Mouse (Mus musculus): ENCODE measurements at regions not wholly inside any gene's neighbourhood (a gene's known extent, or its start where the extent isn't known, plus 50 kb on each side); places are given as distances from the start of the nearest gene placed in this dataset.

GRCm38 (mm10) chr13:84565644-84566532, 343.8 kb downstream of the Tmem161b start:
- ATAC-seq (replicated peaks; ENCODE audit: low read depth, poor library complexity, severe bottlenecking): no peak

GRCm38 (mm10) chr13:84566533-84566832, 344.4 kb downstream of the Tmem161b start:
- ATAC-seq (replicated peaks; ENCODE audit: low read depth, poor library complexity, severe bottlenecking): no peak

GRCm38 (mm10) chr13:84569371-84569770, 347.3 kb downstream of the Tmem161b start:
- ATAC-seq (replicated peaks; ENCODE audit: low read depth, poor library complexity, severe bottlenecking): no peak

GRCm38 (mm10) chr13:84570206-84570605, 348.1 kb downstream of the Tmem161b start:
- no peak for ATAC-seq (replicated peaks; ENCODE audit: low read depth, poor library complexity, severe bottlenecking)

- ATAC-seq (replicated peaks; ENCODE audit: low read depth, poor library complexity, severe bottlenecking): no peak
Observed at GRCm38 (mm10) chr13:84570984-84571844, 349.1 kb downstream of the Tmem161b start.

- no peak for ATAC-seq (replicated peaks; ENCODE audit: low read depth, poor library complexity, severe bottlenecking)
Observed at GRCm38 (mm10) chr13:84571845-84572193, 349.7 kb downstream of the Tmem161b start.

GRCm38 (mm10) chr13:84572231-84572630, 350.1 kb downstream of the Tmem161b start:
- ATAC-seq (replicated peaks; ENCODE audit: low read depth, poor library complexity, severe bottlenecking): no peak

GRCm38 (mm10) chr13:84596585-84597142, 374.6 kb downstream of the Tmem161b start:
- ATAC-seq (replicated peaks; ENCODE audit: low read depth, poor library complexity, severe bottlenecking): no peak

GRCm38 (mm10) chr13:84602612-84603011, 380.5 kb downstream of the Tmem161b start:
- no peak for ATAC-seq (replicated peaks; ENCODE audit: low read depth, poor library complexity, severe bottlenecking)

- 0 out of 2 replicates have a peak, but pooled peaks have one; percentile 8 for ATAC-seq (replicated peaks; ENCODE audit: low read depth, poor library complexity, severe bottlenecking)
Observed at GRCm38 (mm10) chr13:84612497-84612896, 390.4 kb downstream of the Tmem161b start.

- ATAC-seq (replicated peaks; ENCODE audit: low read depth, poor library complexity, severe bottlenecking): 0 out of 2 replicates have a peak, but pooled peaks have one; percentile 18
Observed at GRCm38 (mm10) chr13:84613004-84613403, 390.9 kb downstream of the Tmem161b start.

GRCm38 (mm10) chr13:84624691-84625090, 402.6 kb downstream of the Tmem161b start:
- ATAC-seq (replicated peaks; ENCODE audit: low read depth, poor library complexity, severe bottlenecking): no peak

- ATAC-seq (replicated peaks; ENCODE audit: low read depth, poor library complexity, severe bottlenecking): no peak
Observed at GRCm38 (mm10) chr13:84625527-84625926, 403.4 kb downstream of the Tmem161b start.

GRCm38 (mm10) chr13:84625927-84626326, 403.8 kb downstream of the Tmem161b start:
- ATAC-seq (replicated peaks; ENCODE audit: low read depth, poor library complexity, severe bottlenecking): no peak

GRCm38 (mm10) chr13:84626397-84626796, 404.3 kb downstream of the Tmem161b start:
- no peak for ATAC-seq (replicated peaks; ENCODE audit: low read depth, poor library complexity, severe bottlenecking)

- ATAC-seq (replicated peaks; ENCODE audit: low read depth, poor library complexity, severe bottlenecking): peak; percentile 52; the same call in 1 of the 2 replicates
Observed at GRCm38 (mm10) chr13:84630686-84631085, 408.6 kb downstream of the Tmem161b start.

GRCm38 (mm10) chr13:84632493-84632892, 410.4 kb downstream of the Tmem161b start:
- ATAC-seq (replicated peaks; ENCODE audit: low read depth, poor library complexity, severe bottlenecking): no peak

GRCm38 (mm10) chr13:84636831-84637230, 414.7 kb downstream of the Tmem161b start:
- ATAC-seq (replicated peaks; ENCODE audit: low read depth, poor library complexity, severe bottlenecking): no peak

- ATAC-seq (replicated peaks; ENCODE audit: low read depth, poor library complexity, severe bottlenecking): no peak
Observed at GRCm38 (mm10) chr13:84637606-84638005, 415.5 kb downstream of the Tmem161b start.

GRCm38 (mm10) chr13:84638401-84638934, 416.4 kb downstream of the Tmem161b start:
- ATAC-seq (replicated peaks; ENCODE audit: low read depth, poor library complexity, severe bottlenecking): no peak
